In genomic region chr11:45852995-45853317, GRCm38 (mm10) we compare ENCODE assay signal across 8 mouse cellular contexts. TPM values are rescaled to one million over a fixed set of nuclear protein-coding genes. Genes with fewer than 3 reads are reported as not detected.
DNase-seq lines count a peak whose midpoint lies in the region; ATAC-seq and TF ChIP-seq lines count a peak whose summit lies in the region.

No protein-coding gene starts in this region.

- intact Hi-C loops in left cerebral cortex, postnatal 25 days (cut with DNase I): no loop called here

- no peak for DNase-seq in heart, adult 18-20 months
- no peak for DNase-seq in hindbrain, embryonic 10.5 days (ENCODE audit: low spot score)
- no peak for DNase-seq in left cerebral cortex, adult 8-10 months (ENCODE audit: low spot score in 2 of 2)
- DNase-seq in ovary, postnatal 14 days (ENCODE audit: low spot score): no peak
- DNase-seq in left cerebral cortex, postnatal 25 days (ENCODE audit: low spot score in 2 of 2): no peak

- H3K9me3 ChIP-seq in heart, embryonic 13.5 days: no peaks in the 10 kb centered on the region
- H3K9me3 ChIP-seq in E14TG2a.4 (ENCODE audit: low read length): no peaks in the 10 kb centered on the region
- no peaks in the 10 kb centered on the region for H3K9me3 ChIP-seq in hindbrain, embryonic 10.5 days

- peaks cover 12% of the 10 kb centered on the region for H3K36me3 ChIP-seq in heart, embryonic 13.5 days
- peaks cover 36% of the 10 kb centered on the region for H3K36me3 ChIP-seq in E14TG2a.4 (ENCODE audit: insufficient read depth, low read length)
- H3K36me3 ChIP-seq in hindbrain, embryonic 10.5 days: peaks cover 31% of the 10 kb centered on the region

- H3K9ac ChIP-seq in heart, embryonic 13.5 days: peak overlapping the region; percentile 99

- 48% methylated on average over 6 of the region's 6 CpGs for WGBS in heart, embryonic 13.5 days
- WGBS in hindbrain, embryonic 10.5 days: 81% methylated on average over 6 of the region's 6 CpGs

- no peak for TF ChIP-seq CTCF in E14TG2a.4 (conservative IDR thresholded peaks at IDR 0.05; ENCODE audit: low read length)

- peaks cover 57% of the 10 kb centered on the region for H3K4me1 ChIP-seq in heart, embryonic 13.5 days
- peaks cover 19% of the 10 kb centered on the region for H3K4me1 ChIP-seq in E14TG2a.4 (replicated peaks; ENCODE audit: low read depth, low read length)
- H3K4me1 ChIP-seq in hindbrain, embryonic 10.5 days (replicated peaks): peaks cover 23% of the 10 kb centered on the region

- no peak for ATAC-seq in heart, embryonic 13.5 days (ENCODE audit: extremely low read depth, insufficient number of reproducible peaks, low FRiP score, low TSS enrichment)
- ATAC-seq in megakaryocyte progenitor cell, adult 5-6 weeks (replicated peaks; ENCODE audit: poor library complexity): peak; percentile 22

- peak overlapping the region; percentile 83 for H3K4me2 ChIP-seq in heart, embryonic 13.5 days

- peak overlapping the region; percentile 98 for H3K4me3 ChIP-seq in heart, embryonic 13.5 days
- peak overlapping the region; percentile 90; the same call in 1 of the 2 replicates for H3K4me3 ChIP-seq in E14TG2a.4 (replicated peaks; ENCODE audit: low read length)
- peak overlapping the region; percentile 92 for H3K4me3 ChIP-seq in hindbrain, embryonic 10.5 days

- no peaks in the 10 kb centered on the region for H3K27me3 ChIP-seq in heart, embryonic 13.5 days (replicated peaks)
- no peaks in the 10 kb centered on the region for H3K27me3 ChIP-seq in E14TG2a.4 (ENCODE audit: insufficient read depth, low read length)
- no peaks in the 10 kb centered on the region for H3K27me3 ChIP-seq in hindbrain, embryonic 10.5 days (ENCODE audit: insufficient read depth, poor library complexity, severe bottlenecking)

- H3K27ac ChIP-seq in heart, embryonic 13.5 days (replicated peaks): no peak overlapping the region
- H3K27ac ChIP-seq in hindbrain, embryonic 10.5 days: no peak overlapping the region

RNA-seq across cellular contexts. Expression of gene Clint1, which starts 1.1 kb away (rescaled TPM):
- polyA plus RNA-seq in heart, embryonic 13.5 days (2015; fragmentation: Nextera tagmentation; extraction: Ambion mirVana): 50.6 and 52.6 TPM in 2 replicates
- total RNA-seq in heart, adult 18-20 months (2021): 10 to 100 TPM; 46.7 to 47.9 TPM
- polyA plus RNA-seq in hindbrain, embryonic 10.5 days (2016; fragmentation: Nextera tagmentation; extraction: Ambion mirVana): 59.1 and 62.2 TPM in 2 replicates
- 130 and 133 TPM in 2 replicates for total RNA-seq in megakaryocyte progenitor cell, adult 5-6 weeks (2015)
- 133 and 160 TPM in 2 replicates for total RNA-seq in megakaryocyte progenitor cell, adult 5-6 weeks (2017)
- 10 to 100 TPM; 47.4 to 51.5 (median 48.0) TPM for total RNA-seq in left cerebral cortex, adult 8-10 months (2022)
- total RNA-seq in left cerebral cortex, postnatal 25 days (2021): 10 to 100 TPM; 51.1 to 52.3 TPM
